Mouse (Mus musculus) erythroid progenitor cell, adult 5-6 weeks (primary cell): ENCODE results near the gene Mtif2. TPM values are rescaled to one million over a fixed set of nuclear protein-coding genes. Genes with fewer than 3 reads are reported as not detected.
"Not testable (repeated sequence)": the region's sequence is repeated elsewhere in the genome, so short reads cannot be mapped to it uniquely, and the experiment has no call there.

Experiments
- ATAC-seq: replicated peaks from 2 replicates; pipeline ENCODE4 v1.8.0; 2016; ENCODE audit warnings: moderate number of reproducible peaks, mild to moderate bottlenecking, moderate TSS enrichment, inconsistent platforms; ENCODE audit not compliant: poor library complexity, low FRiP score, severe bottlenecking
- total RNA-seq, 2 experiments: library from RNA; stranded (forward) in 1 of 2; stranded (reverse) in 1 of 2; fragments of 150-400 nt in 1 of 2; fragments of 186-747, 209-891 nt in 1 of 2; gene quantifications; 2 replicates each; pipeline versions ENCODE4 v1.2.3 to v1.2.4; 2015 to 2017; ENCODE audit warnings: low replicate concordance in 2 of 2

Gene Mtif2
- total RNA-seq (2015; ENCODE audit: low replicate concordance) (0.36 and 15.1 TPM in 2 replicates), total RNA-seq (2017; ENCODE audit: low replicate concordance) (7.8 and 17.4 TPM in 2 replicates)

DNA sequence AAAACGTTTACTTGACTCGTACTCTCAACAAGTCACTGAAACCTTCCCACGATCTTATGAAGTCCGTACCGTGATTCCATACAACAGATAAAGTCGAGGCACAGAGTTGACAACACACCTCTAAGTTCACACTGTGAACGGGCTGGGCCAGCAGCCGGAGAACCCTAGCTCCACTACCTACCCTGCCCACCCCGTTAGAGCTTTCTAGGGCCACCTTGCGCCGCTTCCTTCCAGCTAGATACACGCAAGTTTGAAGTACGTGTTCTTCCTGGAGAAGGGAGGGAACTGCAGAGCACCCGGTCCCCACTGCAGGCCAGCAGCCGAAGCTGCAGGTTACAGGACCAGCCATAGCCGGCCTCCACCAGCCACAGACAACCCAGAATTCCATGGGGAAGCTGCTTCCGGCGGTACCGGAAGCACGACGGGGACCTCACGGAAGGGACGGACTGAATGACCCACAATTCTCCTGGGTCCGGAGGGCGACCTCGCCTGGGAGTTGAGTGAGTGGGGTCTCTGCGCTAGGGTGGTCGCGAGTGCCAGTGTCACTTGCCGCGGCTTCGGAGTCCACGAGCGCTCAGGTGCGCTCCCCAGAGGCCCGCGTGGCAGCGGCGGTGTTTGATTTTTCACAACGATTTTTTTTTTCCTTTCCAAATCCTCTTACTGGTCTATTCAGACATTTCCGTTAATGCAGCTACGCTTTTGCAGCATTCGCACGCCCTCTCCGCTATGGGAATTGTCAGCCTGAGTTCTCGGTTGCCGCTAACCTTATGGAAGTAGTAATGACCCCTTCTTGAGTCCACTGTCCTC, at the start of gene Mtif2:
Mtif2 (plus strand) TSS at position 421 of the 807 bp plus-strand sequence.
- peak; percentile 96 for ATAC-seq

DNA sequence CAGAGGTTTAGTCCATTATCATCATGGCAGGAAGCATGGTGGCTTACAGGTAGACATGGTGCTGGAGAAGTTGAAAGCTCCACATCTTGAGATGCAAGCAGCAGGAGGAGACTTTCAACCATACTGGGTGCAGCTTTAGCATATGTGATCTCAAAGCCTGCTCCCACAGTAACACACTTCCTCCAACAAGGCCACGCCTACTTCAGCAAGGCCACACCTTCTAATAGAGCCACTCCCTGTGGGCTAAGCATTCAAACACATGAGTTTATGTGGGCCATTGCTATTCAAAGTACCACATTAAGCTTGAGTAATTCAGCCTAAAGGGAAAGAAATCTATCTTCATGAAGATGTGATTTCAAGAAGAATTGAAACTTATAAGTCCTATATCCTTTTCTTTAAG, 33.1 kb upstream of the Mtif2 start:
- ATAC-seq, result peak; percentile 46

DNA sequence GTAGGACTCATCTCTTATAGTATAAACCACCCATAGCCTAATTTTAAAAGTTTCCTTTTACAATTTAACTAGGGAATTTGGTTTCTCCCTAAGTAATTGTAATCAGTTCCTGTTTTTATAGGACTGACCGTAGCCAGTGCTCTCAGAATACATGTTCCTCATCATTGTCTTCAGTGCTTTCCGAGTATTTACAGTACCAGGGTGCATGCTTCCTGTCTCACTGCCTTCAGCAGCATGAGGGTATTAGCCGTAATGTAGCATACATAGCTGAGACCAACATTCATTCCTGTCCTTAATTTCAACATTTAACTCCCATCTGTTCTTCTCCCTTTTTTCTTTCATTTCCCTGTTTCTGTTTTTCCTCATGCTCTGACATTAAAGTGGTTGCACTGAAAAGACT, 29.2 kb upstream of the Mtif2 start:
- ATAC-seq, result no peak

DNA sequence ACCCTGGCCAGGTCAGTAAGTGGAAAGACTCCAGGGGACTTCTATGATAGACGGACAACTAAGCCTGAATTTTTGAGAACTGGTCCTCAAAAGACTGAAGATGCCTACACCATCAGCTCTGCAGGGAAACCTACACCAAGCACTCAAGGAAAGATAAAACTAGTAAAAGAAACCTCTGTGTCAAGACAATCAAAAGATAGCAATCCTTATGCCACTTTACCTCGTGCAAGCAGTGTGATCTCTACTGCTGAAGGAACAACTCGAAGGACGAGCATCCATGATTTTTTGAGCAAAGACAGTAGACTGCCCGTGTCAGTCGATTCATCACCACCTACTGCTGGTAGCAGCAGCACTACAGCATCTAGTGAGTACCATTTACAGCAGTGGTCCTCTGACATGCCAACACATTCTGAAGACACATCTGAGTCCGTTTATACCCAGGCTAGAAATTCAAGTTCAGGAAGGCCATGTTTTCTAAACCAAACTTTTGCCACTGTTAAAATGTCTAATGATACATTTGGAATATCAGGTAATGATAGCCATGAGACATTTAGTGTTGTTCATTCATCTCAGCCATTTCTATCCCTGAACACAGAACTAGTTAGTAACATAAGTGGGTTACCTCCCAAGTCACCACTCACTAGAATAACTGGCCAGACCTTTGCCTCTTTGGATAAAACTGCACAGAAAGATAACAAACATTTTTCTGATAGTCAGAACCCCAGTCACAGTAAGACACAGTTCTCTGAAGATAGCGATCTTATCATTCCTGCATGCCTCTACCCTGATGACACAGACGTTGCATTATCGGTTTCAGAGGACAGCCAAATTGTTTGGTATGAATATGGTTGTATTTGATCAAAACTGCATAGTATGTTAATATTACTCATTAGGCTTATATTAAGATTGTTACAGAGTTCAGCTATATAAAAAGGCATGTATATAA, 22.0 kb upstream of the Mtif2 start:
- peak; percentile 73 for ATAC-seq

DNA sequence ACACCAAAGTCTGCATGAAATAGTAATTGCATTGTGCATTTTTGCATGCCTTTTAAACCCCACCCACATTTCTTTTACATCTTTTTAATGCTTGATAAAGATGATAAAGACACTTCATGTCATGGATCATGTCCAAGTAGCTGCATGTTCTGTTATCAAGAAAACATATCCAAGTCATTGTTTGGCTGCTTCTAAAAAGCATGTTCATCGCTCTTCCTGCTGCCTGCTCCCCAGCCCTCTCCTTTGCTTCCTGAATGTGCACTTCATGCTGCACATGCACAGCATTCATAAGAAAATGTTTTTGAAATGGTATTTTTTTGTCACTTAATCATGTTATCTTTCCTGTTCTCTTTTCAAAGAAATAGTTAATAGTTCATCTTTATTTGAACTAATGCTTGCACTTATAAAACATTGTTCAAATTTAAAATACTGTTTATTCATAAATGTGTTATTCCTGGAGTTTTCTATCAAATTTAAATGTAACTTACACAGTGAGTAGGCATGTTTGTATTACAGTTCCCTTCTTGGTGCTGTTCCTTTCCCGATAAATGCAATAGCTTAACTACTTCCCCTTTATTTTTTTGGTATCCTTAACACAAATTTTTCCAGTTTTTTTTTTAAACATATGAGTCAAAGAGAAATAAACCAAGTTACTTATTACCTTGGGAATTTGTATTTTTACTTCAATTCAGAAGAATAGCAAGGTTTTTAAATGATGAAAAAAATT, 21.1 kb upstream of the Mtif2 start:
- no peak for ATAC-seq

DNA sequence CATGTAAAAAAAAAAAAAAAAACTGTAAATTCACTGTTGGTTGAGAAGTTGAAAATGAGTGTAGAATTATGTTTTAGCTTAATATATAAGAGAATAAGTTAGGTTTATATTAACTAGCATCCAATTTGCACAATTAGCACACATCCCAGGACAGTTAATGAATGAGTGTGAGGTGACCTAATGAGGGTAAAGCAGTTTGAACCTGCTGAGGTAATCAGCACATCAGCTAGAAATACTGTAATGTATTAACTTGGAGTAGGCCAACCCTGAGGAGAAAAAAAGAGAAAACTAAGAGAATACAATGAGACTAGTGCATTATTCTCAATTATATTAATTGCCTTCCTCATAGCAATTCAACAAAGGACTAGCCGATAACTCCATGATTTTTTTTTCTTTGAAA, 16.8 kb upstream of the Mtif2 start:
- no peak for ATAC-seq

DNA sequence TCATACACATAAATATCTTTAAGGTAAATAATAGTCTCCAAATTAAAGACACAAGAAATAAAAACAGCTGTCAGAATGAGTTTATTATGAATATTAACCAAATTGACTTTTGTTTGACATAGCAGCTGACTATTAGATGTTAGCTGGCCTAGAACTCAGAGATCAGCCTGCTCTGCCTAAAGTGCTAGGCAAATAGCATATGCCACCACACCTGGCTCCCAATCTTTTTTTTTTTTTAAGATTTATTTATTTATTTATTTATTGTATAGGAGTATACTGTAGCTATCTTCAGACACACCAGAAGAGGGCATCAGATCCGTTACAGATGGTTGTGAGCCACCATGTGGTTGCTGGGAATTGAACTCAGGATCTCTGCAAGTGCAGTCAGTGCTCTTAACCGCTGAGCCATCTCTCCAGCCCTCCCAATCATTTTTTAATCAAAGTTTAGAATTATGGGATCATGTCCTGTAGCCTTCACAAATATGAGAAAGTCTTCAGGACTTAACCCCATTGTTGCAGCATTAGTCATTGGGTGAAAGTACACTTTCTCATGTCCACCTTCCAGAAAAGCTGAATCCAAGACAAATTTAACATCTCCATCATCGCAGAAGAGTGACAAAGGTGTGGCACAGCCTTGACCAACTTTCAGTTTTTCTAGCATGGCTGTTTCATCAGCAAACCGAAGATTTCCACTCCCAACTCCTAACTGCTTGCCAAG, 13.2 kb upstream of the Mtif2 start:
- ATAC-seq, result no peak

DNA sequence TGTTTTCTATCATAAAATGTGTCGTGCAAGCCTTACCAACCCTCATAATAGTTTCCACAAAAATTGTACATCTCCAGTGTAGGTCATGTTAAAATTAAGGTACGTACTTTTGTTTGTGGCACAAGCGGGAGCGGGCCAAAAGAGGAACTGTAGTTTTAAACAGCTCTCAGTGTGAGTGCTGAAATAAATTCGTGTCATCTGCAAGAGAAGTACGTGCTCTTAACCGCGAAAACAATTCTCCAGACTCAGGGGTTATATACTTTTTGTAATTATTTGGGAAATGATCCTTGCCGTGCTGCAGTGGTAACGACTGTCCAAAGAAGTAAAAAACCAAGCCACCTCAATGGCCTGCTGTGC, 11.9 kb upstream of the Mtif2 start:
- peak; percentile 16 for ATAC-seq

DNA sequence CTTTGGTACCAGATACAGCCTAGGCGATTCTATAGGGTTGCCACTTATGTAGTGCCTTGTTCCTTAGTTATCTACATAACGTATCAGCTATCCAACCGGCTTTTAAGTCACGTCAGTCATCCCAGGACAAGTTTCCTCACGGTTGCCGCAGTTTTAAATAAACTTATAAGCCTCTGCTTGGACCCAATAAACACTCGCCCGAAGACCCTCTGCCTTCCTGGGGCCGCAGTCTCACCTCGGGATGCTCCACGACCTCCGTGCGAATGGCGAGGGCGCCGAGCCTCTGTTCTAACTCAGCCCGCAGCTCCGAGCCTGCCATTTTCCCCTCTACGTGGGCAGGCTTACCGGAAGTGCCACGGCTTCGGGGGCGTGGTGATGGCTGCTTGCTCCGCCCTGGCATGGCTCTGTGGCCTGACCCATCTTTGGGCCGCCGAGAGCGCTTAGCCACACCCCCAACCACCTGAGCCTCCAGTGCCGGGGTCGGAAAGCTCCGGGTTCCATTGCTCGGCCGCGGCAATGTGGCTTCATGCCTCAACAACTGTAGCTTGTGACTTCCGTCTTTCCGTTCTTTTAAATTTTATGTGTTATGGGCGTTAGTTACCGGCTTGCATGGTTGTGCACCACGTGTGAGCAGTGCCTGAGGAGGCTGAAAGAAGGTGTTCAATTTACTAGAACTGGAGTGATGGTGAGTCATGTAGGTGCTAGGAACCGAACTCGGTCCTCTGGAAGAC, 11.4 kb upstream of the Mtif2 start, which contains the start of gene Prorsd1:
Prorsd1 (minus strand) TSS at position 352 of the 731 bp plus-strand sequence.
- peak; percentile 100 for ATAC-seq

DNA sequence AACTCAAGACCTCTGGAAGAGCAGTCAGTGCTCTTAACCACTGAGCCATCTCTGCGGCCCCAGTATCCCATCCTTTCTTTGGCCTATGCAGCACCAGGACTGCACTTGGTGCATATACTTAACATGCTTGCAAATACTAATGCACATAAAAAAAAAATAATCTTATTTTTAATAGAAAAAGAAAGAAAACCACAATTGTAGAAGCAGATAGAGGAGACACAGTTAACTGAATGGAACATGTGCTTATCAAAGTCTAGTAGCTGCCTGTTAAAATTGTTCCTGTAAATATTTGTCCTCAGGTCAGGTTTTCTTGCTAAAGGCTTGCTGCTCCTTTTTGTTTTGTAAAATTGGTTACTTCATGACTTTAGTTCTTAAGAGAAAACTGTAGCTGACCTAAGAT, 12.0 kb downstream of the Mtif2 start:
- no peak for ATAC-seq

DNA sequence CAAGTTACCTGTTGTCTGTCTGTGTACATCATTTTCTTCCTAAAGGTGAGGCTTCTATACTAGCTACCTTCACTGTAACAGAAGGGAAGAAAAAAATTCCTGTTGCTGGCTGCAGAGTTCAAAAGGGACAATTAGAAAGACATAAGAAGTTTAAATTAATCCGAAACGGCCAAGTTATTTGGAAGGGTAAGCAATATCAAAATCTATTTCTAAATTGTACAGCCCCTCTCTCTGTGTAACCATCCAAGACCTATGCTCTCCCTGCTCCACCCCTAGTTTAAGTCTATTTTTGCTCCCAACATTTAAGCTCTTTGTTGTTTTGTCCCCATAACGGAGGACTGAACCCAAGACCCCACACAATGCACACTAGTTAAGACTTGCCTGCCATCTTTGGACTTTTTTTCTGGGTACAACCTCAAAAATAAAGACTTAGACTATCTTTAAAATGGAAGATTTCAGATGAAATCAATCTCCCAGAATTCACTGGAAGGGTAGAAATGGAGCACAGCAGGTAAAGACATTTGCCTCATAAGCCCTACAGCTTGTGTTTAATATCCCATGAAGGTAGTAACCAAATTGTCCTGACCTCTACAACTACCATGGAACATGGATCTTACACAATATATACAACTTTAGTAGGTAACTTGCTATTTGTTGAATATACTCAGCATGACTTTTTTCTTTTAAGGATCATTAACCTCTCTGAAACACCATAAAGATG, 18.2 kb downstream of the Mtif2 start:
- ATAC-seq, result no peak

DNA sequence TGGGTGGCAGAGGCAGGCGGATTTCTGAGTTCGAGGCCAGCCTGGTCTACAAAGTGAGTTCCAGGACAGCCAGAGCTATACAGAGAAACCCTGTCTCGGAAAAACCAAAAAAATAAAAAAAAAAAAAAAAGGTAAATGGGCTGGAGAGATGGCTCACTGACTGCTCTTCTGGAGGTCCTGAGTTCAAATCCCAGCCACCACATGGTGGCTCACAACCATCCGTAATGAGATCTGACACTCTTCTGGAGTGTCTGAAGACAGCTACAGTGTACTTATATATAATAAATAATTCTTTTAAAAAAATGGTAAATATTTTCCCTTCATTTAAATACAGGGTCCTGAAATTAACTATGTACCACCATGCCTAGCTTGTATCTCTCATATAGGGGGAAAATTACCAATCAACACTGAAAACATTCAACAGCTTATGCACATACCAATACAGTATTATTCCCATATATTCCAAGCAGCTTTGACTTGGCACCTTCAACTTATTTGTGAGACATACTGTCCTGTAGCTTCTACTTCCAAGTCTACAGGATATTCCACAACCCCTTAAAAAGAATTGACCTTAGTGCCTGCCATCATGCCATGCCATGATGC, 19.0 kb downstream of the Mtif2 start:
- not testable (repeated sequence) for ATAC-seq

DNA sequence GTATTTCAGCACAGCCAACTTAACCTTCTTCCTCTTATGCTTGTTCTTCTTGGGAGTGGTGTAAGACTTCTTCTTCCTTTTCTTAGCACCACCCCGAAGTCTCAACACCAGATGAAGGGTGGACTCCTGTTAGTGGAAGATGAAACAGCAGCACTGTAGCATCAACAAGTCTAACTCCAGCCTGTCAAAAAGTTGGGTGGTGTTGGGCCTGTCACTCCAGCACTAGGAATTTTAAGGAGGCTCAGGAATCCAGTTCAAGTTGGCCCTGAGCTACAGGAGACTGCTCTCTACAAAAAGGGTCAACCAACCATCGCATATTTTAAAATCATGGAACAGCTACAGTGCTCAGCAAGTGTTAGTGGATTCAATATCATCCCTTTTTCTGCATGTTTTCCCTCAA, 20.1 kb downstream of the Mtif2 start:
- not testable (repeated sequence) for ATAC-seq

DNA sequence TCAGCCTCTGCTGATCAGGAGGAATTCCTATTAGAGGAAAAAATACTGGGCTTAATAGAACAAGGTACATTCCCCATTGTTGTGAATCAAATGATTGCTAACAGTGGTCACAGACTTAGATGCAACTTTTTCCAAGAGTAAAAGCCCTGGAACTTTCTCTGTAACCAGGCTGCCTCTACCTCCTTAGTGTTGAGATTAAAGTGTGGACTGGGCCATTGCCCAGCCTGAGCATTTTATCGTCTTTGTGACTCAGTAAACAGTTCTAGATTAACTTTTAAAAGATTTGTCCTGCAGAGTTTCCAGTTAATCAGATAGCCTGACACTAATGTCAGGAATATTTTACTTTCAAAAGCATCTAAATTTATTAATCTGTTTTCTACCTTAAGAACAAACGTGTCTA, 20.6 kb downstream of the Mtif2 start:
- ATAC-seq, result no peak

DNA sequence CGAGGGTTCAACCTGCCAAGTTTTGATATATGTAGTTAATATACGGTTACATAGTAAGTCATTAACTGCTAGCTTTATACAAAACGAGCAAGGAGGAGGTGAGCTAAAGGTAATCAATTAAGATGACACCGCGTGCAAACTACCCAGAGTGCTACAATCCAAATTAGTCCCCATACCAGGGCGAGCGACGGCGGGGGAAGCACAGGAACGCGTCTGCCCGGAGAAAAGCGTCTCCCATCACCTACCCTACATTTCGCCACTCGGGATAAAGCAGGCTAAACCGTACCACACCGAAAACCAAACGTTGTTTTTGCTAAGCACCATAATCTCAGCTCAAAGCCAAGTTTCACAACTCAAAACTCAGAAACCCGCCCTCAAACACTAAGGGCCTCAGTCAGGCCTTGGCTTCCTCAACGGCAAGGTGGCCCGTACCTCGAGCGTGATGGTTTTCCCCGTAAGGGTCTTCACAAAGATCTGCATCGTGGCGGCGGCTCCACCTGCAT, 21.1 kb downstream of the Mtif2 start:
- peak; percentile 57 for ATAC-seq

DNA sequence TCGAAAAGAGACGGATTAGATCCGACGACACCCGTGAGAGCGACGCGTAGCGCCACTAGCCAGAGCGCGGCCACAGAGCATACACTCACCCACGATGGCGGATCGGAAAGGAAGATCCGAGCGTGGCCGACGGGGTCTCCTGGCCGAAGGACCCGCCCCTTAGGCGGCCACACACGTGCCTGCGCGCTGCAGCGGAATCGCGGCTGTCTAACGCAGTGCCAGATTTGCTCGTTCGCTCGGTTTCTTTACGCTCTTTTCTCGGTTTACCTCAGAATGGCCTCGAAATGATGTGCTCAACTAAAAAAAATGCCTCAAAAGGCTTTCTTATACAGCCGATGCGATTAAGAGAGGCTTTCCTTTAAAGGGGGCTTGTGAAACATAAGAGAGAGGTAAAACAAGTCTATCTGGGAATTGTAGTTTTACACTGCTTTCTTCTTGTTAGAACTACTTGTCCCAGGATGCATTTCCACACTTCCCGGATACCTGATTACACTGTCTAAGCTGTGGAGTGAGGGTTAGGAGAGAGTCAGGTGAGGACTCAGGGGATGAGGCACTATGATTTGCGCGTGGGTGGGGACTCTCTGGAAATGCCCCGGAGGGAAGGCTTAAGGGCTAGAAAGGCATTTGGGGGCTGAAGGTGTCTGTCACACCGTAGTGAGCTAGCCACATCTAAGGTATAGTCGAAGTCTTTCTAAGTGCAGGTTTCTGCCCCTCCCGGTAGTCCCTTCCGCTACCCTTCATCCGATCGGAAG, 21.7 kb downstream of the Mtif2 start, which contains the start of the genes Clhc1 and Rps27a:
Clhc1 (plus strand) TSS at position 199 of the 752 bp plus-strand sequence.
Rps27a (minus strand) TSS at position 358 of the 752 bp plus-strand sequence.
- peak; percentile 93 for ATAC-seq
